Mouse (Mus musculus): ENCODE data around the gene AC131692.1. TPM values are rescaled to one million over a fixed set of nuclear protein-coding genes. Genes with fewer than 3 reads are reported as not detected.
A peak's percentile ranks its signal among the peaks of the same experiment; 100 is the strongest.

Gene AC131692.1
- polyA plus RNA-seq, 1 experiment from 2014 or later, result 0.19 TPM

GRCm38 (mm10) chr19:6076564-6077393, 17.4 kb upstream of the AC131692.1 start, which contains the start of gene Vps51:
TSS of gene Vps51 (minus strand) at chr19:6077231.
- under 1% methylated on average over 33 of the region's 33 CpGs for WGBS
- H3K36me3 ChIP-seq (ENCODE audit: control insufficient read depth, insufficient read depth, low read length), result peaks cover 4% of the 10 kb centered on the region; the same call in 1 of the 2 replicates

GRCm38 (mm10) chr19:6079983-6080480, 14.2 kb upstream of the AC131692.1 start, which contains the start of gene Tmem262:
TSS of gene Tmem262 (plus strand) at chr19:6080033.
- H3K27ac ChIP-seq (ENCODE audit: low read length), result no peak within 1 kb of the TSS
- no peak for ATAC-seq (ENCODE audit: insufficient read depth, low FRiP score)
- H3K36me3 ChIP-seq (ENCODE audit: control insufficient read depth, insufficient read depth, low read length), result peaks cover 4% of the 10 kb centered on the region; the same call in 1 of the 2 replicates
- WGBS, result 91% methylated on average over 12 of the region's 12 CpGs
- peaks cover 15% of the 10 kb centered on the region for H3K4me1 ChIP-seq (ENCODE audit: control insufficient read depth, insufficient read depth, low read length)
- H3K4me2 ChIP-seq (ENCODE audit: low read depth, low read length), result no peak within 1 kb of the TSS
- no peaks in the 10 kb centered on the region for H3K9me3 ChIP-seq (replicated peaks; ENCODE audit: control insufficient read depth, low read length)
- H3K4me3 ChIP-seq (replicated peaks; ENCODE audit: low read length), result no peak within 1 kb of the TSS
- no peaks in the 10 kb centered on the region for H3K27me3 ChIP-seq (ENCODE audit: control insufficient read depth, insufficient read depth, low read length)
- no peak within 1 kb of the TSS for H3K9ac ChIP-seq (ENCODE audit: low read length)

More at GRCm38 (mm10) chr19:6076564-6077393, 17.4 kb upstream of the AC131692.1 start, which contains the start of gene Vps51:
- Histone ChIP-seq H3K9me3 (replicated peaks; ENCODE audit: control insufficient read depth, low read length) (no peaks in the 10 kb centered on the region), H3K4me1 (ENCODE audit: control insufficient read depth, insufficient read depth, low read length) (peaks cover 5% of the 10 kb centered on the region), H3K9ac (ENCODE audit: low read length) (peak within 1 kb of the TSS; percentile 87), H3K27me3 (ENCODE audit: control insufficient read depth, insufficient read depth, low read length) (no peaks in the 10 kb centered on the region), H3K4me2 (ENCODE audit: low read depth, low read length) (peak within 1 kb of the TSS; percentile 93), H3K27ac (ENCODE audit: low read length) (peak within 1 kb of the TSS; percentile 84), H3K4me3 (replicated peaks; ENCODE audit: low read length) (peak within 1 kb of the TSS; percentile 81)
- ATAC-seq (ENCODE audit: insufficient read depth, low FRiP score), result peak; percentile 88

- H3K9ac ChIP-seq (ENCODE audit: low read length), result no peak within 1 kb of the TSS
These were observed 12.1 kb upstream of the AC131692.1 start, which contains the start of gene Gm28374 for GRCm38 (mm10) chr19:6082156-6082555. TSS of gene Gm28374 (minus strand) at chr19:6082256.

GRCm38 (mm10) chr19:6084478-6085248, 9.6 kb upstream of the AC131692.1 start, which contains the start of the genes Zfpl1 and Cdca5:
TSS of gene Zfpl1 (minus strand) at chr19:6084956.
TSS of gene Cdca5 (plus strand) at chr19:6084983.
- under 1% methylated on average over 58 of the region's 58 CpGs for WGBS
- H3K4me1 ChIP-seq (ENCODE audit: control insufficient read depth, insufficient read depth, low read length), result peaks cover 16% of the 10 kb centered on the region
- peaks cover 4% of the 10 kb centered on the region; the same call in 1 of the 2 replicates for H3K36me3 ChIP-seq (ENCODE audit: control insufficient read depth, insufficient read depth, low read length)

More at GRCm38 (mm10) chr19:6082156-6082555, 12.1 kb upstream of the AC131692.1 start, which contains the start of gene Gm28374:
- Histone ChIP-seq H3K9me3 (replicated peaks; ENCODE audit: control insufficient read depth, low read length) (no peaks in the 10 kb centered on the region), H3K27me3 (ENCODE audit: control insufficient read depth, insufficient read depth, low read length) (no peaks in the 10 kb centered on the region), H3K36me3 (ENCODE audit: control insufficient read depth, insufficient read depth, low read length) (peaks cover 4% of the 10 kb centered on the region; the same call in 1 of the 2 replicates), H3K4me2 (ENCODE audit: low read depth, low read length) (no peak within 1 kb of the TSS), H3K4me3 (replicated peaks; ENCODE audit: low read length) (no peak within 1 kb of the TSS), H3K4me1 (ENCODE audit: control insufficient read depth, insufficient read depth, low read length) (peaks cover 16% of the 10 kb centered on the region), H3K27ac (ENCODE audit: low read length) (no peak within 1 kb of the TSS)
- ATAC-seq (ENCODE audit: insufficient read depth, low FRiP score), result no peak
- WGBS, result 89% methylated on average over 9 of the region's 9 CpGs

GRCm38 (mm10) chr19:6085417-6085879, 8.8 kb upstream of the AC131692.1 start:
- peak; percentile 70 for ATAC-seq (ENCODE audit: insufficient read depth, low FRiP score)
- Histone ChIP-seq H3K9me3 (replicated peaks; ENCODE audit: control insufficient read depth, low read length) (no peaks in the 10 kb centered on the region), H3K36me3 (ENCODE audit: control insufficient read depth, insufficient read depth, low read length) (peaks cover 4% of the 10 kb centered on the region; the same call in 1 of the 2 replicates), H3K4me3 (replicated peaks; ENCODE audit: low read length) (peak overlapping the region; percentile 78), H3K4me2 (ENCODE audit: low read depth, low read length) (peak overlapping the region; percentile 69), H3K27me3 (ENCODE audit: control insufficient read depth, insufficient read depth, low read length) (no peaks in the 10 kb centered on the region), H3K4me1 (ENCODE audit: control insufficient read depth, insufficient read depth, low read length) (peaks cover 16% of the 10 kb centered on the region), H3K27ac (ENCODE audit: low read length) (peak overlapping the region; percentile 64), H3K9ac (ENCODE audit: low read length) (peak overlapping the region; percentile 77)
- WGBS, result 0% methylated on average over 17 of the region's 17 CpGs

More at GRCm38 (mm10) chr19:6084478-6085248, 9.6 kb upstream of the AC131692.1 start, which contains the start of the genes Zfpl1 and Cdca5:
- H3K4me2 ChIP-seq (ENCODE audit: low read depth, low read length), result peak within 1 kb of the TSS; percentile 91
- H3K27ac ChIP-seq (ENCODE audit: low read length), result peak within 1 kb of the TSS; percentile 65
- ATAC-seq (ENCODE audit: insufficient read depth, low FRiP score), result peak; percentile 90
- no peaks in the 10 kb centered on the region for H3K9me3 ChIP-seq (replicated peaks; ENCODE audit: control insufficient read depth, low read length)
- H3K9ac ChIP-seq (ENCODE audit: low read length), result peak within 1 kb of the TSS; percentile 84
- peak within 1 kb of the TSS; percentile 78 for H3K4me3 ChIP-seq (replicated peaks; ENCODE audit: low read length)
- H3K27me3 ChIP-seq (ENCODE audit: control insufficient read depth, insufficient read depth, low read length), result no peaks in the 10 kb centered on the region

- Histone ChIP-seq H3K9me3 (replicated peaks; ENCODE audit: control insufficient read depth, low read length) (no peaks in the 10 kb centered on the region), H3K4me3 (replicated peaks; ENCODE audit: low read length) (no peak overlapping the region), H3K4me1 (ENCODE audit: control insufficient read depth, insufficient read depth, low read length) (peaks cover 10% of the 10 kb centered on the region), H3K27ac (ENCODE audit: low read length) (no peak overlapping the region), H3K9ac (ENCODE audit: low read length) (no peak overlapping the region), H3K4me2 (ENCODE audit: low read depth, low read length) (no peak overlapping the region), H3K36me3 (ENCODE audit: control insufficient read depth, insufficient read depth, low read length) (no peaks in the 10 kb centered on the region), H3K27me3 (ENCODE audit: control insufficient read depth, insufficient read depth, low read length) (no peaks in the 10 kb centered on the region)
- ATAC-seq (ENCODE audit: insufficient read depth, low FRiP score), result no peak
- WGBS, result 92% methylated on average over 13 of the region's 13 CpGs
These were observed 5.4 kb upstream of the AC131692.1 start for GRCm38 (mm10) chr19:6088841-6089240.

- no peaks in the 10 kb centered on the region for H3K9me3 ChIP-seq (replicated peaks; ENCODE audit: control insufficient read depth, low read length)
- H3K4me2 ChIP-seq (ENCODE audit: low read depth, low read length), result no peak overlapping the region
- H3K4me3 ChIP-seq (replicated peaks; ENCODE audit: low read length), result no peak overlapping the region
- no peak overlapping the region for H3K27ac ChIP-seq (ENCODE audit: low read length)
- no peaks in the 10 kb centered on the region for H3K27me3 ChIP-seq (ENCODE audit: control insufficient read depth, insufficient read depth, low read length)
- H3K4me1 ChIP-seq (ENCODE audit: control insufficient read depth, insufficient read depth, low read length), result no peaks in the 10 kb centered on the region
- 88% methylated on average over 3 of the region's 3 CpGs for WGBS
- no peaks in the 10 kb centered on the region for H3K36me3 ChIP-seq (ENCODE audit: control insufficient read depth, insufficient read depth, low read length)
- no peak for ATAC-seq (ENCODE audit: insufficient read depth, low FRiP score)
- no peak overlapping the region for H3K9ac ChIP-seq (ENCODE audit: low read length)
These were observed 3.6 kb downstream of the AC131692.1 start for GRCm38 (mm10) chr19:6097847-6098246.

- no peak overlapping the region for H3K4me2 ChIP-seq (ENCODE audit: low read depth, low read length)
- no peak overlapping the region for H3K9ac ChIP-seq (ENCODE audit: low read length)
- no peaks in the 10 kb centered on the region for H3K27me3 ChIP-seq (ENCODE audit: control insufficient read depth, insufficient read depth, low read length)
- 53% methylated on average over 6 of the region's 6 CpGs for WGBS
- H3K4me3 ChIP-seq (replicated peaks; ENCODE audit: low read length), result no peak overlapping the region
- H3K27ac ChIP-seq (ENCODE audit: low read length), result no peak overlapping the region
- no peaks in the 10 kb centered on the region for H3K36me3 ChIP-seq (ENCODE audit: control insufficient read depth, insufficient read depth, low read length)
- H3K4me1 ChIP-seq (ENCODE audit: control insufficient read depth, insufficient read depth, low read length), result no peaks in the 10 kb centered on the region
- no peaks in the 10 kb centered on the region for H3K9me3 ChIP-seq (replicated peaks; ENCODE audit: control insufficient read depth, low read length)
- no peak for ATAC-seq (ENCODE audit: insufficient read depth, low FRiP score)
These were observed 7.0 kb downstream of the AC131692.1 start for GRCm38 (mm10) chr19:6101186-6101585.
